8 mouse cellular contexts compared by ENCODE assay signal in genomic region chr12:105050898-105051297, GRCm38 (mm10). TPM values are rescaled to one million over a fixed set of nuclear protein-coding genes. Genes with fewer than 3 reads are reported as not detected.
DNase-seq lines count a peak whose midpoint lies in the region; ATAC-seq and TF ChIP-seq lines count a peak whose summit lies in the region.

No protein-coding gene starts in this region.

- no peak for ATAC-seq in frontal cortex, adult (ENCODE audit: low TSS enrichment)
- ATAC-seq in megakaryocyte progenitor cell, adult 5-6 weeks (replicated peaks; ENCODE audit: poor library complexity), result peak; percentile 85
- no peak for ATAC-seq in stomach, postnatal 0 days (ENCODE audit: low FRiP score, low TSS enrichment)

- H3K4me2 ChIP-seq in stomach, postnatal 0 days (replicated peaks; ENCODE audit: low read depth), result no peak overlapping the region

- H3K27ac ChIP-seq in stomach, postnatal 0 days (replicated peaks), result no peak overlapping the region

- TF ChIP-seq EP300 in stomach, postnatal 0 days (optimal IDR thresholded peaks at IDR 0.05), result no peak

- no peak overlapping the region for H3K4me3 ChIP-seq in stomach, postnatal 0 days (ENCODE audit: low read depth, low read length)

- peak; percentile 79 for TF ChIP-seq CTCF in stomach, postnatal 0 days (IDR thresholded peaks at IDR 0.05; ENCODE audit: low read depth)

- no peaks in the 10 kb centered on the region for H3K9me3 ChIP-seq in stomach, postnatal 0 days (ENCODE audit: control insufficient read depth, low read length)

- peak; percentile 45 to 59 for DNase-seq in frontal cortex, postnatal 25 days (ENCODE audit: low spot score in 2 of 2)
- DNase-seq in urinary bladder, postnatal 14 days (ENCODE audit: low spot score), result peak; percentile 46
- DNase-seq in urinary bladder, postnatal 4 days (ENCODE audit: low spot score in 2 of 2), result no peak
- peak; percentile 62 for DNase-seq in embryo, embryonic 9.5 days (ENCODE audit: extremely low spot score)
- DNase-seq in kidney, postnatal 4 days, result peak; percentile 75 to 77
- DNase-seq in stomach, postnatal 0 days (ENCODE audit: low spot score), result peak; percentile 69

- no peak overlapping the region for H3K9ac ChIP-seq in stomach, postnatal 0 days (ENCODE audit: low read length)

- H3K36me3 ChIP-seq in stomach, postnatal 0 days (ENCODE audit: control insufficient read depth, insufficient read depth, low read length), result no peaks in the 10 kb centered on the region

- H3K27me3 ChIP-seq in stomach, postnatal 0 days (ENCODE audit: control insufficient read depth, insufficient read depth, low read length), result no peaks in the 10 kb centered on the region

- no peaks in the 10 kb centered on the region for H3K4me1 ChIP-seq in stomach, postnatal 0 days (replicated peaks; ENCODE audit: control insufficient read depth, insufficient read depth)

- 11% methylated on average over 4 of the region's 4 CpGs for WGBS in stomach, postnatal 0 days

RNA-seq across cellular contexts. Expression of gene Glrx5, which starts 18.4 kb away (rescaled TPM):
- total RNA-seq in megakaryocyte progenitor cell, adult 5-6 weeks (2015), result 58.1 and 65.3 TPM in 2 replicates
- 26.9 and 30.1 TPM in 2 replicates for total RNA-seq in megakaryocyte progenitor cell, adult 5-6 weeks (2017)
- polyA plus RNA-seq in stomach, postnatal 0 days (2015; fragmentation: Nextera tagmentation; extraction: Ambion mirVana), result 125 and 134 TPM in 2 replicates

RNA-seq across cellular contexts. Expression of gene Syne3, which starts 41.3 kb away (rescaled TPM):
- 10.1 and 13.1 TPM in 2 replicates for total RNA-seq in megakaryocyte progenitor cell, adult 5-6 weeks (2015)
- total RNA-seq in megakaryocyte progenitor cell, adult 5-6 weeks (2017), result 19.5 and 21.1 TPM in 2 replicates
- polyA plus RNA-seq in stomach, postnatal 0 days (2015; fragmentation: Nextera tagmentation; extraction: Ambion mirVana), result 0.62 and 0.72 TPM in 2 replicates

Comparison
In these comparisons a context has a peak if more than half of its experiments do, and no peak if none do; other contexts are left out.
1. DNase-seq: peak in frontal cortex, postnatal 25 days (2 of 2), urinary bladder, postnatal 14 days (single experiment), embryo, embryonic 9.5 days (single experiment), kidney, postnatal 4 days (2 of 2) and stomach, postnatal 0 days (single experiment); none in urinary bladder, postnatal 4 days (0 of 2).